Mouse (Mus musculus) 416B (cell line): ENCODE measurements around the gene Slc38a3.

Source experiments
- DNase-seq: peaks from one replicate; pipeline ENCODE4 v3.0.0; 2011; ENCODE audit warnings: low read depth

Gene Slc38a3

DNA sequence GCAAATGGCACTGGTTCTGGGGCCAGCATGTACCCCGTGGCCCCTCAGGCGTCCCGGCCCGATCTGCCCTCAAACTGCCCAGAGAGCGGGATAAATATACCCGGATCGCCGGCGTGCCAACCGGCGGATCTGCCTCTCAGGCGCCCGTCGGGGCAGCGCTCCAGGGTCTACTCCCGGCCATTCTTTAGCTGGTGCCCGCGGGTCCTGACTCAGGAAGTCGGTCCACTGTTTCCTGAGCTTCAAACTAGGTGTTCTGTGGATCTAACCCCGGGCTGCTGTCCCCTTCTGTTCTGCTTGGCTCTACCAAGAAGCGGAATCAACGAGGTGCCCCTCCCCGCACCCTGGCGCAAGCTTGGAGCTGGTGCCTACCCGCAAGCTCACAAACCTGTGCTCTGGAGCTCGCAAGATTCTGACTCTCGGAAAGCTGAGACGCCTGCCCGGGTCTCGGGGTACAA lies 2.6 kb downstream of the Slc38a3 start:
- DNase-seq: no peak

DNA sequence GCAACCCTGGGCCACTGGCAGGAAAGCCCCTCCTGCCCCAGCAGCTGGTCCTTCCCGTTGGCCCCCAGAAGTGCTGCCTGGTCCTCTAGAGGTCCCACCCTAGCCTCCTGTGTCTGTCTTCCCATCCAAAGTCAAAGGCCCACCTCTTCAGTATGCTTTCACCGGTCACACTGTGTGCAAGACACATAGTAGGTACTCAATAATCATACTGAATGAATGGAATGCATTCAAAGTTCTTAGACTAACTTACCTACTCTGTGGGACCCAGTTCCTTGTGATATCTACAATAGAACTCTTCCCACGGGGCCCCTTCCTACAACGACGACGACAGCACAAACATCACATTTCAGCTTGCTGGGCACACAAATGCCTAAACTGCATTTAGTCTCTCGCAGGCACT lies 4.0 kb downstream of the Slc38a3 start:
- no peak for DNase-seq

DNA sequence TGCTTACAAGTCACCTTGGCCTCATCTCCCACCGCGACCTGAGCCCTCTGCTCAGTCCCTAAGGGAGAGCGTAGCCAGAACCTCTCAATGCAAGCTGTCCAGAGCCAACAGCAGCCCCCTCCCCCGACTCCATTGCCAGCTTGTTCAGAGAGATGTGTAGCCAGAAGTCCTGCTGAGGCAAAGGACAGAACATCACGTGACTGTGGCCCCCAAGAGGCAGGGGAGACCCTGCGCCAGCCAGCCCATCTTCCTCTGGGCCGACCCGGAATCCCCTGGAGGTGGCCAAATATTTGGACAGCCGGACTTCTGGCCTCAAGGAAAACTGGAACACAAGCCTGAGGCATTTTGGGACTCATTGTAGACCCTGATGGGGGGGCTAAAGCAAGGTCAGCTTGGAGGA lies 5.8 kb downstream of the Slc38a3 start:
- no peak for DNase-seq

GRCm38 (mm10) chr9:107662342-107662741 lies 7.0 kb downstream of the Slc38a3 start:
- no peak for DNase-seq

- no peak for DNase-seq
Observed at GRCm38 (mm10) chr9:107660777-107661176, 8.6 kb downstream of the Slc38a3 start.

- DNase-seq: no peak
Observed at GRCm38 (mm10) chr9:107659961-107660360, 9.4 kb downstream of the Slc38a3 start.

- DNase-seq: no peak
Observed at GRCm38 (mm10) chr9:107659551-107659950, 9.8 kb downstream of the Slc38a3 start.

DNA sequence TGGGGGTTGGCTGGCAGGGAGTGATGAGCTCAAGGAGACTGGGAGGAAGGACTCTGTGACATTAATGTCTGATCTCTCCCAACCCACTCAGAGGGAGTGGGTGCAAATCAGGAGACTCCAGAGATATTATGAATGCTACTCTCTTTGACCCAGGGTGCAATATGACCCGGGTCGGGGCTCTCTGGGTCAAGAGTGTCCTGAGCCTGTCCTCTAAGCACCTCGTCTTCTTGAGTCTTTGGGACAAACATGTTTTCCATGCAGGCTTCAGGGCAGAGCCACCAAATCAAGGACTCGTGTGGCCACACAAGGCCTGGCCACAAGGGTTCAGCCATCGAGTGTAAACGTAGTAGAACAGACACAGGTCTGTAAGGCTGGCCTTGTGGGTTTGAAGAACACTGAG lies 11.2 kb downstream of the Slc38a3 start:
- no peak for DNase-seq

- DNase-seq: no peak
Observed at GRCm38 (mm10) chr9:107657144-107657543, 12.2 kb downstream of the Slc38a3 start.

DNA sequence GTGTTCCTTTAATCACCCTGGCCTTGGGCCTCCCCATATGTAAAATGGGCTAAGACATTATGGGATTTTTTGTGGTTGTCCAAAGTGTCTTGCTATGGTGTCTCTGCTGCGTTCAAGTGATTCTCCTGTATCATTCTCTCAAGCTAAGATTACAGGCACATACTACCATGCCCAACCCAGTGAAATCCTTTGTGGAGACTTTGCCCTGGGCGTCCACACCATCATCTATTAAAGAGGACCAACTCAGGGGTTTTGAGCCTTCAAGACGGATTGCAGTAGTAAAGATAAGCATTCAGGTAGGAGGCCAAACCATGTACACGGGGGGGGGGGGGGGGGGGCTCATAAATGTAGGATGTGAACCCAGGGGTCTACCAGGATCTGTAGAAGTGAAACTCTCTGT lies 14.7 kb downstream of the Slc38a3 start:
- no peak for DNase-seq

GRCm38 (mm10) chr9:107653474-107653873 lies 15.9 kb downstream of the Slc38a3 start:
- no peak for DNase-seq

- no peak for DNase-seq
Observed at GRCm38 (mm10) chr9:107650708-107651481, 18.4 kb downstream of the Slc38a3 start.

DNA sequence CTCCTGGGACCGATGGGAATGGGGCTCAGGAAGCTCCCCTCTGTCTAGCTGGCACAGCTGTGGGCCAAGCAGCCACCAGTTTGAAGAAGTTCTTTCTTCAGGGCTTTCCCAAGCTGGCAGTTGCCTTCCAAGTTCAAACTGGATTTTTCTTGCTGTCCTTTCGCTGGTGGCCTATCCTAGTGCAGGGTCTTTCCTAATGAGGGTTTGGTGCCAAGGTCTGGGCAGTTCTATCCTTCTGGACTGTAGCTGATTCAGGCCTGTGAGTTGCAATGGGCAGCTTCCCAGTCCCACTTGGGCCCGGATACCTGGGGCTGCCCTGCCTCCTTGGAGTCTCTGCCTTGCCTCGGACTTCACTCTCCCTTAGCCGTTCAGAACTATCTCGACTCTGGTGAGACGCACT lies 19.1 kb downstream of the Slc38a3 start:
- DNase-seq: no peak

- no peak for DNase-seq
Observed at GRCm38 (mm10) chr9:107648767-107649166, 20.6 kb downstream of the Slc38a3 start.

DNA sequence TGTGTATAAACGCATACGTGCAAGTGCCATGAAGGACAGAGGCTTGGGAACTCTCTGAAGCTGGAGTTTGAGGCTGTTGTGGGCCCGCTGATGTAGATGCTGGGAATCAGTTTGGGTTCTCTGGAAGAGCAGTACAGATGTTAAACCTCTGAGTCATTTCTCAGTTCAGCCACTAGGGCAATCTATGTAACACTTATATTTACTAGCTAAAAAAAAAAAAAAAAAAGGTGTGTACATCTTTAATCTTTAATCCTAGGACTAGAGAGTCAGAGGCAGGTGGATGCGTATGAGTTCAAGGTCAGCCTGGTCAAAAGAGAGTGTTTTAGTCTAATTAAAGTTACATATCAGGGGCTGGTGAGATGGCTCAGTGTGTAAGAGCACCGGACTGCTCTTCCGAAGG lies 22.4 kb downstream of the Slc38a3 start:
- DNase-seq: peak; percentile 50

- DNase-seq: peak; percentile 84
Observed at GRCm38 (mm10) chr9:107645577-107645976, 23.8 kb downstream of the Slc38a3 start.

DNA sequence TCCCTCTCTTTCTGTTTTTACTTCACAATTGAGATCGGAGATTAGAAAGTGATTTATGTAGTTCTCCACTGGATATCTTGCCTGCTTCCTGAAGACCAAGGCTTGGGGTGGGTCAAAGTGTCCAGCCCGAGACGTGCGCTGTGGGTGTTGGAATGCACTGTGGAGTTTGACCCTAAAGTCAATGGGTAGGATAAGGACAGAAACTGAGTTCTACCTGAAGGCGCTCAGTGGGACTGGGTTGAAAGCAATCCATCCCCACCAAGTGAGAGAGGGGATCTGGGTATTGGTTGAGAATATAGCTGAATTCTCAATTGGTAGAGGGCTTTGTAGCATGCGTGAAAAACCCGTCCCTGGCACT lies 24.2 kb downstream of the Slc38a3 start:
- DNase-seq: no peak

GRCm38 (mm10) chr9:107644495-107645152 lies 24.7 kb downstream of the Slc38a3 start:
- DNase-seq: peak; percentile 93

- no peak for DNase-seq
Observed at GRCm38 (mm10) chr9:107643544-107644214, 25.7 kb downstream of the Slc38a3 start.

DNA sequence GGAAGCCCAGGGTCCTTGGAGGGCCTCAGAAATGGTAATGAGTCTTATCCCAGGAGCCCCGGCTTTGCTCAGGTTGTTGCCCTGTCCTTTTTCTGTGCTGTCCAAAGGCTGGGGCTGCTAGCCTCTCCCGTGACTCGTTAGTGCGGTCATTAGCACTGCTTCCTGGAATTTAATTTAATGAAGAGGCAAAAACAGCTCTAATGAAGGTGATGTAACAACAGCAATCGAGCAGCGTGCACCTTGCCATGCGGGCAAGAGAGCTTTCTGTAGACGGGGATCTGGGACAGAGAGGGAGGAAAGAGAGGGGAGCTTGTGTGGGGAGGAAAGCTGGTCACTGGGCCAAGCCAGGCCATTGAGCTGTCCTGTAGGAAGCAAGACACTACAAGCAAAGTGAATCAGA lies 27.7 kb downstream of the Slc38a3 start:
- no peak for DNase-seq

DNA sequence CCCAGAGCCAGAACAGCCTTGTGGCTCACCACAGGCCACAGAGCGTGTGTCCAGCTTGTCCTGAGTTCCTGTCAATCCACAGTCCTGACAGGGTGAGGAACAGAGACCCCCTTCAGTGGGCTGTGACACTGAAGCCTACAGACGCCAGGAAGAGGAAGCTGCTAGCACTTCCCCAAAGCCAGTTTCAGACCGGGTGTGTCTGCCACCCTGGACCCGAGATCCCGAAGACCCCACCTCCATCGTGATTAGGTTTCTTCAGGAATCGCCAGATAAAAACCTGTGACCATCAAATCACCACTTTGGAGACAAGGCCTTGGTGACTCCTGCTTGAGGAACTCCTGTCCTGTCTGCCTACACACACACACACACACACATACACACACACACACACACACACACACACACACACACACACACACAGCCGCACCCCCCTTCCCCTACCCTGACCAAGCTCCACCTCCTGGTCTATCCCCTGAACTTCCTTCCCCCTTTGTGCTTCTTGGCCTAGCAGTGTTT lies 29.0 kb downstream of the Slc38a3 start:
- peak; percentile 94 for DNase-seq

DNA sequence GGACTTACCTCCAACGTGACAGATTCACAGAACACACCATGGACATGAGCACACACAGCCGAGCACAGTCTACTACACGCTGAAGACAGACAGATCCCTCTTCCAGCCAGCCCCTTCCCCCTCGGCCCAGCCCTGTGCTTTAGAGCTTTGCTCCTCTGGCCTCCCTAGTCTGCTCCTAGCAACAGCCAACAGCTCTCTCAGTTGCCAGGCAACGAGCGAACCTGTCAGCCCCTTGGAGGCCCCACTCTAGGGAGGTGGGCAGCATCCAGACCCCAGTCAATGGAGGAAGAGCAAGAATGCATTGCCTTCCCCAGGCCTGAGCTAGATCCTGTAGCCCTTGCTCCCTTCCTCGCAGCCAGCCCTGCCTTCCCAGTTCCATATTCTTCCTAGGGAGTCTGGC lies 32.3 kb downstream of the Slc38a3 start:
- no peak for DNase-seq
